15 mouse cellular contexts compared by ENCODE assay signal in the genomic region with DNA sequence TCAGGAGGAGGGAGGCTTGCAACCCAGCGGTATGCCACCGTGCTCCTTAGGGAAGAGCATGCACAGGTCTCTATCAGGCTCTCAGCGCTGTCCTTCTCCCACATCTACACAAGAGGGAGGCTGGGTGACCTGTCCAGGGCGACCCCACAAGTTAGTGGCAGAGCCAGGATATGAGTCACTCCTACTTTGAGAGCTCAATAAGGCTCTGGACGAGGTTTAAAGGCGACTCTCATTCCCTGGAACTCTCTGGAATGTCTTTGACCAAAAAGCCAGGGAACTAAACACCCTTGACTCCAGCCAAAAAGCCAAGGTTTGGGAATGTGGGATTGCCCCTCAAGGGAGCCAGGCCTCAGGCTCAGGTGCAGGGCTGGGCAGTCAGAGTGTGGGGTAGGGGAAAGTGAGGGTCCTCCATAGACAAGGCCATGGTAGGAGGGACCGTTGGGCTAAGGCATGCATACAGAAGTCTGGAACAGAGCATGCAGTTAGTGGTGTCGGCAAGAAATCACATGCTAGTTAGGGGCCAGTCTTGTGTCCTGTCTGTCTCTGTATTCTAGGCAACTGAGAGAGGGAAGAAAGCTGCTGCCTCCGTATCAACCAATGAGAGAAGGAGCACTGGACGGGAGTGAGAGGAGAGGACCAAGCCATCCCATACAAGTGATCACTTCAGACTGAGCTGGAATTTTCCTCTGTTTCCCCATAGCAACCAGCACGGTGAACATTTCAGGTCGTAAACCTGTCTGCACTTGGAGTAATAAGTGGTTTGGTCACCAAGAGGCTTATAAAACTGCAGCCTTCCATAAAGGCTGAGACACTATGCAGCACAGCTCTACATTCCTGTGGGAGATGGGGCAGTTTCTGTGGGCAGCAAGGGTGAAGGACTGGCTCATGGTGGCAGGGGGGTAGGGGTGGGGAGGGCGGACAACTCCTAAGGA.
A peak's percentile ranks its signal among the peaks of the same experiment; 100 is the strongest.
DNase-seq lines count a peak whose midpoint lies in the region; ATAC-seq and TF ChIP-seq lines count a peak whose summit lies in the region.
"Had no signal": no experiment of that assay in that cellular context is flagged by ENCODE, and none has a peak within 500 bp of the region (broad histone marks: within the 10 kb centered on the region; RNA-seq: fewer than 3 reads in every experiment).

No protein-coding gene starts in this region.

- no peak for DNase-seq in gastrocnemius, adult 2 months
- no peak for DNase-seq in gastrocnemius, postnatal 10 days
- DNase-seq in lung, postnatal 10 days: peak; percentile 20
- DNase-seq in lung, adult 18-20 months: no peak
- peak; percentile 92 for DNase-seq in hindlimb bud, embryonic 11.5 days (ENCODE audit: extremely low spot score, low read depth, low spot score)
- no peak for DNase-seq in frontal cortex, adult 2 months (ENCODE audit: extremely low spot score in 1 of 2, low spot score in 1 of 2)
- no peak for DNase-seq in layer of hippocampus, adult 9-11 months
- DNase-seq: cerebellum, adult 11 months; heart, postnatal 4 days; kidney, adult 9 months; right cerebral cortex, postnatal 4 days had no signal

- 66% methylated on average over 13 of the region's 13 CpGs for WGBS in neural tube, embryonic 13.5 days

- no peak overlapping the region for H3K4me2 ChIP-seq in neural tube, embryonic 13.5 days
- H3K4me2 ChIP-seq: forebrain, embryonic 15.5 days; heart, embryonic 12.5 days had no signal

- H3K36me3 ChIP-seq in neural tube, embryonic 13.5 days: no peaks in the 10 kb centered on the region
- H3K36me3 ChIP-seq: forebrain, embryonic 15.5 days; heart, embryonic 12.5 days had no signal

- ATAC-seq in neural tube, embryonic 13.5 days (ENCODE audit: low read depth): peak; percentile 66
- ATAC-seq: forebrain, embryonic 15.5 days had no signal

- TF ChIP-seq CTCF in gastrocnemius, adult 2 months (IDR thresholded peaks at IDR 0.05): no peak; the same call in 1 of the 2 replicates

- no peaks in the 10 kb centered on the region for H3K27me3 ChIP-seq in neural tube, embryonic 13.5 days
- H3K27me3 ChIP-seq: forebrain, embryonic 15.5 days; heart, embryonic 12.5 days had no signal

- peak overlapping the region; percentile 56 for H3K27ac ChIP-seq in gastrocnemius, adult 2 months
- H3K27ac ChIP-seq in neural tube, embryonic 13.5 days (replicated peaks): 0 out of 2 replicates have a peak overlapping the region, but pooled peaks have one; percentile 0
- H3K27ac ChIP-seq: forebrain, embryonic 15.5 days; midbrain, embryonic 10.5 days had no signal

- intact Hi-C loops in gastrocnemius, adult 2 months (cut with DNase I): loop anchor here (10.0 kb wide), 1 partner anchor 115 kb away; a partner anchor contains a TSS

- H3K9me3 ChIP-seq in neural tube, embryonic 13.5 days: no peaks in the 10 kb centered on the region
- H3K9me3 ChIP-seq: forebrain, embryonic 15.5 days; heart, embryonic 12.5 days; midbrain, embryonic 10.5 days had no signal

- no peak overlapping the region for H3K9ac ChIP-seq in neural tube, embryonic 13.5 days
- H3K9ac ChIP-seq: forebrain, embryonic 15.5 days; heart, embryonic 12.5 days had no signal

- H3K4me1 ChIP-seq in neural tube, embryonic 13.5 days (replicated peaks): peaks cover 9% of the 10 kb centered on the region; the same call in 1 of the 2 replicates
- H3K4me1 ChIP-seq: forebrain, embryonic 15.5 days; midbrain, embryonic 10.5 days had no signal

- H3K4me3 ChIP-seq in gastrocnemius, adult 2 months: no peak overlapping the region
- no peak overlapping the region for H3K4me3 ChIP-seq in neural tube, embryonic 13.5 days
- H3K4me3 ChIP-seq: forebrain, embryonic 15.5 days; heart, embryonic 12.5 days; midbrain, embryonic 10.5 days had no signal

Comparison
In these comparisons a context has a peak if more than half of its experiments do, and no peak if none do; other contexts are left out.
1. DNase-seq: peak in lung, postnatal 10 days (single experiment) and hindlimb bud, embryonic 11.5 days (single experiment); none in gastrocnemius, adult 2 months (single experiment), gastrocnemius, postnatal 10 days (single experiment), lung, adult 18-20 months (0 of 2), frontal cortex, adult 2 months (0 of 2) and layer of hippocampus, adult 9-11 months (single experiment).